ENCODE assay signal across 28 mouse cellular contexts in the genomic region with DNA sequence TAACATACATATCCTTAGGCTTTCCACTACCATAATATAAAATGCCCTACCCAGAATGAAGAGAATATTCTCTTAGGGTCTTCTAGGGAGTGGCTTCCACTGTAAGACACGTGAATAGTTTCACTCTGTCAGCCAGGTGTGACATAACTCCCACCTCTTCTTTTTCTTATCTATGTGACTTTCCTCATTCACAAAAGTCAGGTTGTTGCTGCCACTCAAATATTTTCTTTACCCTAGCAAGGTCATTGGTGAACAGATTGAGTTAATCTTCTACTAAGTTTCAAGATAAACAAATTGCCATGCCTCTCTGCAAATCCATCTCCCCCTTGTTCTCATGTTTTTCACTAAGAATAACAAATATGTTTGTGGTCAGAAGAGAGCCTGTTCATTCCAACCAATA. TPM values are rescaled to one million over a fixed set of nuclear protein-coding genes. Genes with fewer than 3 reads are reported as not detected.
DNase-seq lines count a peak whose midpoint lies in the region; ATAC-seq lines count a peak whose summit lies in the region.
"Had no signal": no experiment of that assay in that cellular context is flagged by ENCODE, and none has a peak within 500 bp of the region (broad histone marks: within the 10 kb centered on the region; RNA-seq: fewer than 3 reads in every experiment).

No protein-coding gene starts in this region.

- H3K27me3 ChIP-seq in liver, embryonic 16.5 days (ENCODE audit: control insufficient read depth, insufficient read depth, low read depth, low read length), result no peaks in the 10 kb centered on the region
- no peaks in the 10 kb centered on the region for H3K27me3 ChIP-seq in intestine, embryonic 16.5 days (replicated peaks; ENCODE audit: control insufficient read depth, insufficient read depth, low read length)
- H3K27me3 ChIP-seq: embryonic facial prominence, embryonic 12.5 days; embryonic facial prominence, embryonic 15.5 days; hindbrain, embryonic 13.5 days had no signal

- ATAC-seq in liver, embryonic 16.5 days (ENCODE audit: low read depth), result peak; percentile 43; the same call in 1 of the 2 replicates
- ATAC-seq in intestine, embryonic 16.5 days, result peak; percentile 58
- ATAC-seq: CD4-positive, CD25-positive, alpha-beta regulatory T cell, adult 4 months; forebrain, embryonic 14.5 days; forebrain, postnatal 0 days had no signal

- 29% methylated on average over 1 of the region's 1 CpGs for WGBS in liver, embryonic 16.5 days (ENCODE audit: insufficient replicate concordance)
- 37% methylated on average over 1 of the region's 1 CpGs for WGBS in intestine, embryonic 16.5 days

- H3K27ac ChIP-seq in liver, embryonic 16.5 days (ENCODE audit: low read length), result no peak overlapping the region
- no peak overlapping the region for H3K27ac ChIP-seq in intestine, embryonic 16.5 days (ENCODE audit: low read length)
- H3K27ac ChIP-seq: embryonic facial prominence, embryonic 12.5 days; embryonic facial prominence, embryonic 15.5 days; gastrocnemius, adult 2 months; hindbrain, embryonic 10.5 days; hindbrain, embryonic 13.5 days had no signal

- H3K9ac ChIP-seq in liver, embryonic 16.5 days (ENCODE audit: low read depth, low read length), result no peak overlapping the region
- H3K9ac ChIP-seq in intestine, embryonic 16.5 days (ENCODE audit: low read depth, low read length), result no peak overlapping the region
- H3K9ac ChIP-seq: embryonic facial prominence, embryonic 12.5 days; embryonic facial prominence, embryonic 15.5 days; forebrain, postnatal 0 days; hindbrain, embryonic 13.5 days had no signal

- no peak overlapping the region for H3K4me2 ChIP-seq in liver, embryonic 16.5 days (ENCODE audit: low read depth, low read length)
- no peak overlapping the region for H3K4me2 ChIP-seq in intestine, embryonic 16.5 days (ENCODE audit: low read depth, low read length)
- H3K4me2 ChIP-seq: embryonic facial prominence, embryonic 12.5 days; embryonic facial prominence, embryonic 15.5 days; heart, embryonic 11.5 days; hindbrain, embryonic 13.5 days had no signal

- peak; percentile 31 for DNase-seq in kidney, adult 9 months
- no peak for DNase-seq in kidney, adult 18-20 months
- no peak for DNase-seq in liver
- no peak for DNase-seq in urinary bladder, postnatal 10 days (ENCODE audit: low spot score)
- DNase-seq: adrenal gland, adult 2 months; adrenal gland, postnatal 14 days; cerebellum, adult 11 months; cerebellum, adult 2 months; cerebellum, adult 9-11 months; cerebellum, postnatal 25 days; forebrain, postnatal 0 days; gastrocnemius, adult 2 months; gastrocnemius, postnatal 14 days; heart, adult 11 months had no signal

- H3K4me1 ChIP-seq in liver, embryonic 16.5 days (ENCODE audit: control insufficient read depth, low read depth, low read length), result no peaks in the 10 kb centered on the region
- no peaks in the 10 kb centered on the region for H3K4me1 ChIP-seq in intestine, embryonic 16.5 days (ENCODE audit: control insufficient read depth, insufficient read depth, low read length)
- H3K4me1 ChIP-seq: embryonic facial prominence, embryonic 12.5 days; embryonic facial prominence, embryonic 15.5 days had no signal

- H3K4me3 ChIP-seq in liver, embryonic 16.5 days (ENCODE audit: low read depth, low read length), result no peak overlapping the region
- no peak overlapping the region for H3K4me3 ChIP-seq in intestine, embryonic 16.5 days (ENCODE audit: low read length)
- H3K4me3 ChIP-seq: embryonic facial prominence, embryonic 12.5 days; embryonic facial prominence, embryonic 15.5 days; gastrocnemius, adult 2 months; hindbrain, embryonic 10.5 days; hindbrain, embryonic 13.5 days had no signal

- H3K9me3 ChIP-seq in liver, embryonic 16.5 days (replicated peaks; ENCODE audit: control insufficient read depth, low read length), result no peaks in the 10 kb centered on the region
- H3K9me3 ChIP-seq in intestine, embryonic 16.5 days (ENCODE audit: control insufficient read depth, low read length), result no peaks in the 10 kb centered on the region
- H3K9me3 ChIP-seq: embryonic facial prominence, embryonic 12.5 days; embryonic facial prominence, embryonic 15.5 days; hindbrain, embryonic 10.5 days; hindbrain, embryonic 13.5 days had no signal

- no peaks in the 10 kb centered on the region for H3K36me3 ChIP-seq in liver, embryonic 16.5 days (ENCODE audit: control insufficient read depth, insufficient read depth)
- H3K36me3 ChIP-seq in intestine, embryonic 16.5 days (ENCODE audit: control insufficient read depth, insufficient read depth, low read length), result no peaks in the 10 kb centered on the region
- H3K36me3 ChIP-seq: embryonic facial prominence, embryonic 12.5 days; embryonic facial prominence, embryonic 15.5 days; hindbrain, embryonic 10.5 days; hindbrain, embryonic 13.5 days had no signal

RNA-seq across cellular contexts. Expression of a gene that starts 3.9 kb away (rescaled TPM):
- not detected in 2 replicates for polyA plus RNA-seq in liver, embryonic 16.5 days (2015; fragmentation: Nextera tagmentation; extraction: Ambion mirVana)
- 0.10 and 0.23 TPM in 2 replicates for polyA plus RNA-seq in intestine, embryonic 16.5 days (2015; fragmentation: Nextera tagmentation; extraction: Ambion mirVana)
- polyA plus RNA-seq: adrenal gland, adult 2 months; C2C12; CD4-positive, CD25-positive, alpha-beta regulatory T cell, adult 4 months; embryonic facial prominence, embryonic 12.5 days; embryonic facial prominence, embryonic 15.5 days; forebrain, embryonic 11.5 days; forebrain, embryonic 14.5 days; hindbrain, embryonic 10.5 days had no signal

RNA-seq across cellular contexts. Expression of a gene that starts 15.4 kb away (rescaled TPM):
- polyA plus RNA-seq in liver, embryonic 16.5 days (2015; fragmentation: Nextera tagmentation; extraction: Ambion mirVana), result 26.1 and 26.7 TPM in 2 replicates
- polyA plus RNA-seq in intestine, embryonic 16.5 days (2015; fragmentation: Nextera tagmentation; extraction: Ambion mirVana), result 0.76 and 0.89 TPM in 2 replicates
- polyA plus RNA-seq: C2C12; frontal cortex, adult 2 months had no signal

RNA-seq across cellular contexts. Expression of a gene that starts 26.9 kb away (rescaled TPM):
- polyA plus RNA-seq in liver, embryonic 16.5 days (2015; fragmentation: Nextera tagmentation; extraction: Ambion mirVana), result 0.30 and 0.33 TPM in 2 replicates
- polyA plus RNA-seq in intestine, embryonic 16.5 days (2015; fragmentation: Nextera tagmentation; extraction: Ambion mirVana), result 0.09 and 0.15 TPM in 2 replicates
- polyA plus RNA-seq: C2C12; CD4-positive, CD25-positive, alpha-beta regulatory T cell, adult 4 months; cerebellum, adult 2 months; embryonic facial prominence, embryonic 15.5 days; forebrain, postnatal 0 days; frontal cortex, adult 2 months had no signal

RNA-seq across cellular contexts. Expression of a gene that starts 39.2 kb away (rescaled TPM):
- 13.1 and 13.7 TPM in 2 replicates for polyA plus RNA-seq in liver, embryonic 16.5 days (2015; fragmentation: Nextera tagmentation; extraction: Ambion mirVana)
- polyA plus RNA-seq in intestine, embryonic 16.5 days (2015; fragmentation: Nextera tagmentation; extraction: Ambion mirVana), result 0.77 and 0.88 TPM in 2 replicates
- polyA plus RNA-seq: C2C12 had no signal

RNA-seq across cellular contexts. Expression of a gene that starts 50.1 kb away (rescaled TPM):
- not detected in 2 replicates for polyA plus RNA-seq in liver, embryonic 16.5 days (2015; fragmentation: Nextera tagmentation; extraction: Ambion mirVana)
- not detected in 2 replicates for polyA plus RNA-seq in intestine, embryonic 16.5 days (2015; fragmentation: Nextera tagmentation; extraction: Ambion mirVana)
- polyA plus RNA-seq: adrenal gland, adult 2 months; C2C12; CD4-positive, CD25-positive, alpha-beta regulatory T cell, adult 4 months; cerebellum, adult 2 months; embryonic facial prominence, embryonic 12.5 days; forebrain, embryonic 11.5 days; forebrain, embryonic 14.5 days; forebrain, postnatal 0 days; frontal cortex, adult 2 months; heart, embryonic 11.5 days; heart, embryonic 14.5 days; heart, postnatal 0 days; hindbrain, embryonic 10.5 days; hindbrain, embryonic 13.5 days had no signal

Comparison
In these comparisons a context has a peak if more than half of its experiments do, and no peak if none do; other contexts are left out.
1. RNA of a gene that starts 15.4 kb away (polyA plus RNA-seq): 26.1 to 26.7 TPM in liver, embryonic 16.5 days; 0.76 to 0.89 TPM in intestine, embryonic 16.5 days; every median in the first group is over 10 times any median in the second.